Mouse (Mus musculus) myocyte (in vitro differentiated cells): ENCODE measurements around the gene 2610528A11Rik. TPM values are rescaled to one million over a fixed set of nuclear protein-coding genes. Genes with fewer than 3 reads are reported as not detected.

Experiments used
- polyA plus RNA-seq: library from polyadenylated mRNA; unstranded; fragments of >200 nt; fragmentation: generic; extraction: Trizol; gene quantifications from one replicate; pipeline ENCODE4 v1.2.1, GENCODE M21; 2012; ENCODE audit warnings: missing spikeins

2610528A11Rik gene
- polyA plus RNA-seq, 1 experiment: 1.2 TPM

Other genes with a start within 250 kb of the 2610528A11Rik start
- gene Ccser2, start 145.2 kb downstream of the 2610528A11Rik start, polyA plus RNA-seq: 9.5 TPM
- gene Rgr, start 65.1 kb downstream of the 2610528A11Rik start, polyA plus RNA-seq: not detected
- not detected for gene Lrit1, start 59.2 kb downstream of the 2610528A11Rik start, polyA plus RNA-seq
- gene Lrit2, start 46.1 kb downstream of the 2610528A11Rik start, polyA plus RNA-seq: not detected
- gene Cdhr1, start 15.7 kb downstream of the 2610528A11Rik start, polyA plus RNA-seq: 0.19 TPM
- 396 TPM for gene Ghitm, start 21.2 kb upstream of the 2610528A11Rik start, polyA plus RNA-seq